Mouse (Mus musculus) right cerebral cortex, postnatal 25 days (tissue): ENCODE results near the gene Cfap161.

ENCODE experiments used
- DNase-seq: peaks from one replicate; pipeline ENCODE4 v3.0.0; 2022

The Cfap161 gene

DNA sequence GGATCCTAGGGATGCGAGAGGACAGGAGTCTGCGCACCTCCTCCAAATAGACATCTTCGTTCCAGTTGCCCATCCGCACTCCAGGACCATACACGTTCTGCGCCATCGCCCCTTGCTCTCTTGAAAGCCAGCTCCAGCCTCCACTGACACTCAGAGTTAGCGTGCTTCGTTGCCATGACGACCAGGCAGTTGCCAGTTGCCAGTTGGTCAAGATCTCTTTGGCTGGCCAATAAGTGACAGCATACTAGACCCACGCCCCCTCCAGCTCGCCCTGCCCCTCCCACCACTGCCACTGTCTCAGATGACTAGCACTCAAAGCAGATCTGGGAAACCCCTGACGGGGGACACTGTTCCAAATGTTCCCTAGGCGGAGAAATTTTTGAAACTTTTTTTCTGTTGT lies at the start of gene Cfap161:
Cfap161 (minus strand) TSS at position 176 of the 400 bp plus-strand sequence.
- no peak for DNase-seq

DNA sequence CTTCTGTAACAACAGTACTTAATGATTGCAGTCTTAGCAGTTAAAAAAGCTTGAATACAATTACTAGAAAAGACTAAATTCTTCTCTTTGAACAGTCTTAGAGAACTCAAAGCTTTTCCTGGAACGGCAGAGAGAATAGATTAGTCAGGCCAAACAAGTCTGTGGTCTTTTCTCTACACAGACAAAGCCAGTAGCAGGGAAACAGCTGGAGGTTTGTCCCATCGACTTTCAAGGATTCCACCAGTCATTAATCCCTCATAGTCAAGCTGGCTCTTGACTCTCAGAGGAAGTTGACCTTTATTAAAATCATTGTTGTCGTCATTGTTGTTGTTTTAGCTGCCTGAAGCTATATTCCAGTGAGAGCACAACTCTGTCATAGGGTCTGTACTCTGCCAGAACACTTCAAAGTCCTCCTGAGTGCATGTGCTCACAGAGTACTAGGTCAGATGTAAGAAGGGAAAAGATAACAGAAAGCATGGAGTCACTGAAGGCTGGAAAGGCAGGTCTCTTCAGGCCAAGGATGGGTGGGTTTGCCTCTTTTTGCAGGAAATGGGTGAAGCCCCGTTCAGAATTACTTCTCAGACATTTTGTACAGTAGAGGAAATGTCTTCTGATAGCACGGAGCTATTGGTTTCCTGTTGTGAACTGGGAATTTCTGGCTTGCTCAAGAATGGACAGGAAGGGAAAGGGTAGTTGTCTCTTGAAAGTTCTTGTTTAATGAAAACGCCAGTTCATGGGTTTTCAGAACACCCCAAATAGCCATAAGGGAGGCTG lies 48.0 kb upstream of the Cfap161 start:
- no peak for DNase-seq

DNA sequence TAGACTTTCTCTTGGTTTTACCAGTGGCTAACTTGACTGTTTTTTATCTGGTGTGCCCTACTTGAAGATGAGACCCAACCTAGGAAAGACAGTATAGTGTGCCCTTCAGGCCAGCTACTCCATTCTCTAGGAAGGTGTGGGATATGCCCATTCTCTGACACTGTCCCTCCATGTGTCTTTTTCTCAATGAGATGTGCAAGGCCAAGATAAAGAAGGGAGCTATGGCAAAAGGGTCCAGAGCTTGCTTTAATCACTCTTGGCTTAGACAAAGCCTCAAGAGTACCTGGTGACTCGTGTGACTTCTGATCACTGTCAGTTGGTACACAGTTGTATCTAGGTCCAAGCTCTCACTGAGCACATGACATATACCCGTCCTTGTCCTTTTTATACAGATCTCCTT lies 45.4 kb upstream of the Cfap161 start:
- no peak for DNase-seq

DNA sequence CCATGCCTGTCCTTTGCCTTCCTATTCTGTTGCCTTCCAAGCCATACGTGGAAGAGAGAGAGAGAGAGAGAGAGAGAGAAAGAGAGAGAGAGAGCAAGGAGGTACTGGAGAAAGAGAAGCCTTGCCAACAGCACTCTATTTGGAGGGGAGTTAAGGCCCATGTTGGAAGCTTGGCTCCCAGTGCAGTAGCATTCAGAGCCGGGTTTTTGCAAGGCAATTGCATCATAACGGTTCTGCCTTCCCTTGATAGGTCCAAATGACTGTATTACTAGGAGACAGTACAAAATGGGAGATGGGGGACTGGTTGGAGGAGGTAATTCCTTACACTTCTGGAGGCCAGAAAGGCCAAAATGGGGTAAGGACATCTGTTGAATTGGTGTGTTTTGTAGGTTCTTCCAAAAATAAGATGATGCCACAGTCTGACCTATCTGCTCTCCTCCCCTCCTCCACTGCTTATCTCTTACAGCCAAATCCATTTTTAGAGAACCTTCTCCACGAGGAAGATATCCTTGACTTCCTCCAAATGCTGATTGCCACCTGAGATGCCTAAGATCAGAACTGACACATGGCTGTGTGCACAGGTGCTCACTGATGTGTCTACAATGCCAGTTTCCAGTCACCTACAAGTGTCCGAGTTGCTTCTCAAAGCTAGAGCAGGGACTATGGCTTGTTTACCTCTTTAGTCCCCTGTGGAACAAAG lies 44.0 kb upstream of the Cfap161 start:
- DNase-seq = no peak

DNA sequence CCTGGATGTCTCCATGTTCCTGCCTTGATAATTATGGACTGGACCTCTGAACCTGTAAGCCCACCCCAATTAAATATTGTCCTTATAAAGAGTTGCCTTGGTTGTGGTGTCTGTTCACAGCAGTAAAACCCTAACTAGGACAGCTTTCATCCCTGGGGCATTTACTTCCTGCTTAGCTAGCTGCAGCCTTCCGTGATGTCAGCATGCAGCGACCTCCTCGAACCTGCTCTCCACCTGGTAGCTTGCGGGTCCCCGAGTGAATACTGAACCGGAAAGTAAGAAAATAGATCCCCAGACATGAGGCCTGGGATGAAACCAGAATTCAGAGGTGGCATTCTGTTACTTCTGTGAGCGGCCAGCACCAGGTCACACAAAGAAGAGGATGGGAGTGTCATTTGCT lies 34.7 kb upstream of the Cfap161 start:
- no peak for DNase-seq

DNA sequence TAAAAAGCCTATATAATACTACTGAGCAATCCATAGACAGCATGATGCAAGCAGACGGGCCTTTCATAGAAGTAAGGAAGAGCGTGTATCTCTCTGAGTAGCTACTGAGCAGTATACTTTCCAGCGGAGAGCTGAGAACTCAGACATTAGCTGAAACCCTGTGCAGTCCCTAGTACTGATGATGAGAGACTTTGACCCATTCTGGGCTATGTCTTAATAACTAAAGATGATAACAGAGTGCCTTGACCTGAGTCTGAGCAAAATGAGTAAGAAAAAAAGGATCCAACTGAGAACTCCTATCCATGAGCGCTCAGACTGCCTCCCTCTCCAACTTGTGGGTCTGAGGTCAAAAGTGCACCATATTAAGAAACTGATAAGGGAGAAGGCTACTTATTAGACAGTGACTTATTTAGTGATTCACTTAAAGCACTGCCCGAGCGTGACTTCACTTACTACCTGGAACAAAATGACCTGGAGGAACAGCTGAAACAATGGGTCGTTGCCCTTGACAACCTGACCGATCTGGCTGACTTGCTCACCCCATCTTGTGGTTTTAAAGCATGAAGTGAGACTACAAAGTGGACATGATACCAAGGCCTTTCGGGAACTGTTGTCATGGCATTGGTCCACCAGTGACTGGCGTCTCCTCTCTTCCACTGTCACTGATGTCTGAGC lies 32.9 kb upstream of the Cfap161 start:
- no peak for DNase-seq

DNA sequence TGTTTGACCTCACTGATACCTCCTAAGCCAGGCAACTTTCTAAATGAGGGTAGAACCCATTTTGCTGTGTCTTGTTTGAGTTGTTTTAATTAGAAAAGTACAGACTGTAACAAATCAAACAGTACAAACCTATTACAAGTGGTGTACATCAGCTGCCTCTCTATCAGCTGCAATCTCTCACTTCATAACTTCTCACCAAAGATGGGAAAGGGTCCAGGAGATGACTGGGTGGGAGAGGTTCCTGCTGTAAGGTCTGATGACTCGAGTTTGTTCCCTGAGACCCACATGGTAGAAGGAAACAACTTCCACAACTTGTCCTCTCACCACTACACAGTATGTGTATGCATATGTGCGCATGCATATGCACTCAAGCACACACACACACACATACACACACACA lies 32.1 kb upstream of the Cfap161 start:
- DNase-seq = no peak

DNA sequence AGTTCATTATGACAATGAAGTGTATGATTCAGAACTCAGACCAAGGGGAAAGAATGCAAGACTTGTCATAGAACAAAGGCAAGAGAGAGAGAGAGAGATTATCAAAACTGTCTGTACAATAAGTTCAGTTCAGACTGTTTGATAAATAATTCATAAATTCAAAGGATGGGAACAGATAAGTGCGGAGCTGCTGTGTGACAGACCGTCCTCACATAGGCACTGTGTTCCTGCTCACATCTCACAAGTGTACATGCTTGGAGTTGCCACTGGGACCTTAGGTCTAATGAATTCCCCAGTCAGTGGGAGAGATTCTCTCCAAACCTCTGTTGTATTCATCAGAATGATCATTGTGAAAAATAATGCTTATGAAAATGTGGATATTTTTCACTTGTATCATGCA lies 27.3 kb upstream of the Cfap161 start:
- no peak for DNase-seq

DNA sequence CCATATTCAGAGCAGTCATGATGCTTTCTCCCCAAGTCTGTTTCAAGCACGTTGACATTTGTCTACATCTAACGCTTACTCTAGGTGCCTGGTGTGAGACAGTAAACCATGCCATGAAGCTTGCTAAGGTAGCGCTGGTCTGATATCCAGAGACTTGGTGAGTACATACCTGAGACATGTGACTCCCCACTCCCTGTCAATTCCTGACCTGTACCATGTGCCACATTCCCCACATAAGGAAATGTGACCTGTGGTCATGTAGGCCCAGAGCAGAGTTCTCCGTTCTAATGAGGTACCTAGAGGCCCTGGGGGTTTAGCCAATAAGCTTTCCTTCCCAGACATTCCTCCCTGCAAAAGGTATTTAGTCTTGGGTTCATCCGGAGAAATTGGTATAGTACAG lies 22.2 kb upstream of the Cfap161 start:
- no peak for DNase-seq

DNA sequence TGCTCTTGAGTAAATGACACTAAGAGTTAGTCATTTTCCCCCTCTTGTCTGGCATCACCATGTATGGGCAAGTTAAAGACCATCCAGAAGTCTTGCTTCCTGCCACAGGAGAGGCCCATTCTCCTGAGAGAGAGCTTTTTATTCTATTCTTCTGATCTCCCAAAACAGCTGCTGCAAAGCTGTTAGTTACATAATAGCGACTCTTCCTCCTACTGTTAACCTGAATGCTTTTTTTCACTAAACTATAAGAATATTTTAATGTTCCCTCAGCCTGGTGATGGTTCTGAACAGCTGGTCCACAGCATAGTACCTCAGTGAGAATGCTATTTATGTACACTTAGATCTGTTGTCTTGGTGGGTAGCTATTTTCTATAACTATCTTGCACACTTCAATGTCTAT lies 21.0 kb upstream of the Cfap161 start:
- no peak for DNase-seq

DNA sequence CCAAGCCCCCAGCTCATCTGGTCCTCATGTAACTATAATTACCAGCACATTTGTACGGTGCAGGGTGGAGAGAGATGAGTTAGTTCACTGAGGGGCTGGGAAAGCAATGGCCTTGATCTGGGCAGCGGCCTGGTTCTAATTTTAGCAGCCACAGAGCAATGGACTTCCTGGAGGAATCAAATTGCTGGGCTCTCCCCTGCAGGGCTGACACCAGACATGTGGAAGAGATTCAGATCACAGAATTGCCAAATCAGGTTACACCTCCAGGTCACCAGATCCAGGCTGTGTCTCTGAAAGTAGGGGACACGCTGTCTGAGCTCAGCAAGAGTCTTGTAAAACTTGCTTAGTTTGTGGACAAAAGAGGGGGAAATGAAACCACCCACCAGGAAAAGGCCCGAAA lies 19.3 kb upstream of the Cfap161 start:
- DNase-seq = no peak

DNA sequence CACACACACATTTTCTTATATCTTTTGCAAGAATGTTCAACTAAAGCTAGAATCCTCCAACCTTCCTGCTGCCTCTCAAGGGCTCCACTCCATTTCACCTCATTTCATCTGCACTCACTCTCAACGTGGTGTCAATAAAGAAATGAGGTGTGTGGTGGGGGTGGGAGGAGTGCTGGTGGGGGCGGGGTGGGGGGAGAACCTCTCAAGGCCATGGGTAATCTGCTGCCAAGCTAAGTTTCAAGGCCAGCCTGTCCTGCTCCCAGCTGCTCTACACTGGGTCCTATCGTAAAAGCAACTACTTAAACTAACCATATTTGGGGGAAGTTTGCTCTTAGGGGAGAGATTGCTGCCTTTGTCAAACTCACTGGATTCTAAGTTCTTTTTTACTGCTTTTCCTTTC lies 18.8 kb upstream of the Cfap161 start:
- no peak for DNase-seq

DNA sequence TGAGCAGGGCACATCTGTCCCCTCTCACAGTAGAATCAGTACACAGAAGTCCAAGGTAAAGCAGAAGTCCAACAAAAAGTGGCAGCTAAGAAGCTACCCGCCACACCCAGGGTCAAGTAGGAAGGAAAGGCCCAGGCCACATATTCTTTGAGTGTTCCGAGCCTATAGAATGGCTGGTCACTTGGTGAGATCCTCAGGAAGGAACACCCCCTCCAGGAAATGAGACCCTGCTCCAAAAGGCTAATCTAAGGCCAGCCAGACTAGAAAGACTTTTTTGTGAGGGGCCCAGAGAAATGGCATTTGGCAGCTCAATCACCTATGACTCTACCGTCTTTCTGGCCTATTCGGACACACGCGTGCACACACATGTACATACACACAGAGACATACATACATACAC lies 18.3 kb upstream of the Cfap161 start:
- no peak for DNase-seq

DNA sequence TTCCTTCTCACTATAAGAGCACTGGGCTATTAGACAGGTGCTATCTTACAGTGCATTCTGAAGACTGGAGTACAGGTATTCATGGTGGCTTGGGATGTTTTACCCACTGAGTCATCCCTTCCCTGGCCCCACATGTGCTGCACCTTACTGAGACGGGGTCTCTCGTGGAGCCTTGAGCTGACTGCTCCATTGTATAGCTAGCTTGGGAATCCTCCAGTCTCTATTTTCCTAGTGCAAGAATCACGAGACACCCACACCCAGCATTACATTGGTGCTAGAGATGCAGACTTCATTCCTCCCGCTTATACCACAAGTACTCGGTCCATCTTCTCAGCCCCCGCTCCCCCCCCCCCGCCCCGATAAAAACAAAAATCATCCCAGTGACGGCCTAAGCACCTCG lies 17.9 kb upstream of the Cfap161 start:
- DNase-seq = no peak

DNA sequence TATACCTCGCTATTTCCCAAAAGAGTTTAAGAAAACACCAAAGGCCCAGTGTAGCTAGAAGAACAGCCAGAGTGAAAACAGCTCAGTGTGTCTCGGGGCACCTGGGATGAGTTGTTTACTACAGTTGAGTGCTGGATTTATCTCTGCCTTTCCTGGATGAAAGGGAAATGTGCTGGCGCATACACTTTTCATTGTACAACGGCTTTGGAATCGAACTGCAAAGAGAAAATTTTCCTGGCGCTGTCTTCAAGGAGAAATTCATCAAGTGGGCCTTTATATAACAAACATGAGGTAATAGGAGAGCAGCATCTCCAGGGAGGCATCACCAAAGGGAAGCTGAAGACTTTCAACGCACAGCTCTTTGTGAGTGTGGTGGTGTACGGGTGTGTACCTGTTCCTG lies 17.2 kb upstream of the Cfap161 start:
- peak; percentile 14 for DNase-seq

DNA sequence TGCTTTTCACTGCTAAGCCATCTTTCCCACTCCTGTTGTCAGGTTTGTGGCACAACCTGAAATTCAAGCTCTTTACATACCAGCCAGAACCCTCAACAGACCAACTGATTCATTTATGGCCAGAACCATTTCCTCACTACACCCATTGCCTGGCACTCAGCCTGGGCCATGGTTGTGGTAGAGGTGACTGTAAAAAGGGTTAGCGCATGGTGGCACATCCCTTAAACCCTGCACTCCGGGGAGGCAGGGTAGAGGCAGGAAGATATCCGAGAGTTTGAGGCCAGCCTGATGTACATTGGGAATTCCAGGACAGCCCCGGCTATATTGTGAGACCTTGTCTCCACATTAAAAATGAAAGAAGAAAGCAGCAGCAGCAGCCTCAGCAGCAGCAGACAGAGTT lies 16.8 kb upstream of the Cfap161 start:
- no peak for DNase-seq

DNA sequence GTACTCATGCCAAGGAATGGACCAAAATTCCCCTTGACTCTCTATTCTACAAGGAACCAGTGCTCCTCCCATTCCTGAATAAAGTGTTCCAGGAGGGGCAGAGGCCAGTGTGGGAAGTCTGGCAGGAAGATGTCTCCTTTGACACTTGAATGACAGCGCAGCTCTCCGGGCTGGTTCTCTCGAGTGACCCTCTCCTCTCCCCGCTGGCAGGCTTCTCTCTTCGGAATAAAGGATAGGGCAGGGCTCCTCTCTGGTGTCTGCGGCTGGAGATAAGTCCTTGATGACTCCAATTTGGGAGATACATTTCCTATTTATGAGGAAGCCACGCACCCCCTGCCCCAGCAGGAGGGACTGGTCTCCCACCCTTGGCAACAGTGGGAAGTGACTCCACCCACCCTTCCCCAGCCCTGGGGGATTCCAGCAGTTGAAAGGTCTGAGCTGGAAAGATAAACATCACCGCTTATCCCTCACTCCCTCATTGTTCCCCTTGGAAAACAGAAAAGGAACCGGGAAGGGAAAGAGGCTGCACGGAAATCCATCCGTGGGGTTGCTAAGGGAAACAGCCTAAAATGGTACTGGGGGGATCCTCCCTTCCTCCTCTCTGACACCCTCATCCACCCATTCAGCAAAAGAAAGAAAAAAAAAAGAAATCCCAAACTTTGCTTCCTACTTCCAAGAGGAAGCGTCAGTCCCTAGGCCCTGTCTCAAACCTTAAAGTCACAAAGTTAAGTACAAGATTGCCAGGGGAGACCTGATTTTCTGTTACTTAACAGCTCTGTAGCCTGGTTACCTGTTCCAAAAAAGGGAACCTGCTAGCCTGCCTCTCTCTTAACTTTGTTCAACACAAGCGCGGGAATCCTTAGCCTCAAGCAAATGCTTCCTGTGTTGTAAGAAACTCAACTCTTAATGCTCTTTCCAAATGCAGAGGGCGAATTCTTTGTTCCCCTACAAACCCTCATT lies 15.7 kb upstream of the Cfap161 start:
- no peak for DNase-seq

DNA sequence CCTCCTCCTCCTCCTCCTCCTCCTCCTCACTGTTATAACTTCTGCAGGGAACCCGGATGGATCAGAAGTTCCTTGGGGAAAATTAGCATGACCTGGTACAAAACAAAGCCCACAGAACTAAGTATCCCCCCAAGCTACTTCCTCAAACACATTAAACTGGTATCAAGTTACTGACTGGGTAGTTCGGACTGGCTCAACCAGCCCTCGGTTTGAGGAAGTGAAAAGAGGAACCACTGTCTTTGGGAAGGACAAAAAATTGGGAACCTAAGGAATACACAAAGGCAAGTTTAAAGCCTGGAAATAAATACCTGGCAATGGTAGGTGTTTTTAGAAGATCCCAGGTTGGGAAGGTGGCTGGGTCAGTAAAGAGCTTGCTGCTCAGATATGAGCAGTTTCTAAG lies 15.0 kb upstream of the Cfap161 start:
- no peak for DNase-seq

DNA sequence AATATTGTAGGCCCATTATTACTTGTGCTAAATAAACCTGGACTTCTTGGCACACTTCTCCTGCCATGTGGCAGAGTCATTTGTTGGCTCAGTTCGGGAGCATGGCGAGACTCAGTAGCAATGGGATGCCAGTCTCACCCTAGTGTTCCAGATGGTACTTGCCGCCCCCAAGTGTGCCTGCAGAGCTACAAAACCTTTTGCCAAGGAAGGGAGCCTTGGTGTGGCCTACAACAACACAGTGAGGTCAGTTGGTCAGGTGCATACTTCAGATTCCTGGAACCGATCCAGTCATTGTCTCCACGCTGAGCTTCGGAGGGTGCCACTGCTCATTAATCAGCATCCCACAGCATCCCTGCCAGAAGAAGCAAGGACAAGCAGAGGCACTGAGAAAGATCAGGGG lies 14.4 kb upstream of the Cfap161 start:
- DNase-seq = peak; percentile 66

DNA sequence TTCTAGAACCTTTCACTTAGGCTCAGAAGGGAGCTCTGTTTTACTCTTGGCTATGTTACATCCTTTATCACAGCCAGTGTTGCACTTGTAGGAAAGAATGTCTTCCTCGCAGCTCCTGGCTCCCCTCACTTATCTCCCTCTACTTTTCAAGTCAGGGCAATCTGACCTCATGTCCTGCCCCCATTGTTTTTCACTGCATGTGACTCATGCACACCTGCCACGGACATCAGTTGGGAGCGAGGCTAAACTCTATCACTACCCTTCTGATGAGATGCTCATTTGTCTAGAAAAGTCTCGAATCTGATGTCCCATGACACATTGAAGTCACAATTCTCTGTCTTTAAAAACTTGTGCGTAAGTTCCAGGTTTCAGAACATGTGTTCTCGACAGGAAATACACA lies 12.3 kb upstream of the Cfap161 start:
- no peak for DNase-seq

DNA sequence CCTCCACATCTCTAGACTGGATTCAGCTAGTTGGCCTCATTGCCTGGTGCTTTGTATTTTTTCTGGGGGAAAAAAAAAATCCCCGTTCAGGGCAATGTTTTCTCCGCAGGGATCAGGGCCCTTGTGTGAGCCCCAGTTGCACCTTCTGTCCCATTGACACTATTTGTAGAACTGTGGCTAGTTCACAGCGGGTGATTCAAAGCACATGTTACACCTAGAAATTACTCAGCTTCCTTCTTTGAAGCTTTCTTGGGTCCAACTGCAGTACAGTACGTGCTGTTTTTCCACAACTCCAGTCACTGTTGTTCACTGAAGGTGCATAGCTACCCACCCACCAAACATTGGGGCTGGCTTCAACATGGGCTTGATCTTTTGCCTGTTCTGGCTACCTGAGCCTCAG lies 9.1 kb upstream of the Cfap161 start:
- DNase-seq = no peak

DNA sequence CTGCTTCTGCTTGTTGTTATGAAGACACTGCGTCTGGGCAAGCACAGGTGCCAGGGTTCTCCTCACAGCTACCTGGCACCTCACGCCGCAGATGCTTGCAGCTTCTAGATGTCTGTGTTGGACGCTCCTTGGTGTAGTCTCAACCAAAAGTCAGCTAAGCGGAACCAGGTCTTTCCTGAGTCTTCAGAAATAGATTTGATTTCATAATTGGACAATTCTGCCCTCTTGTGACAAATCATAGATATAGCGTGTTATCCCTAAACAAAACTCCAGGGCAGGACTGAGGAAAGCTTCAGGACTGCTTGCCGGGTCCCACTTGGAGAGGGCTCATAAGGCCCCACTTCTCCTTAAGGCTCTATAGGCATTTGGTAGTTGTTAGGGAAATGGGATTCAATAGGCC lies 7.8 kb upstream of the Cfap161 start:
- DNase-seq = no peak

DNA sequence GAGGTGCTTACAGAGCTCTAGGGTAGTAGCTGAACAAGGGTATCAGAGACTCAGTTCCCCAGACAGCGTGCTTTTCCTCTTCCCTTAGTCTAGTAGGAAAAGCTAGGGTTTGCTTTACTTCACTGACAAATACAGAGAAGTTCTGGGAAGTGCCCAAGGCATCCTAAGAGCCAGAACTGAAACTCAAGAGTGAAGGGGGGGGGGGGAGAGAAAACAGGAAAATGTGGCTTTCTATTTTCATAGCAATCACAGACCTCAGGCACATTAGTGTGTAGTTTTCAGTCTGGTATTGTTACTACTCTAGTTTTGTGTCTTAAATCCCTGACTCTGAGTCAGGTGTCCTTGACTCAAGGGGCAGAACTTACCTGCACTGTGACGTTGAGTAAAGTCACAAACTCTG lies 7.3 kb upstream of the Cfap161 start:
- DNase-seq = no peak
